Mouse (Mus musculus) kidney, postnatal 4 days (tissue): ENCODE data around the gene Znrf4.
A peak's percentile ranks its signal among the peaks of the same experiment; 100 is the strongest.
"Not testable (repeated sequence)": the region's sequence is repeated elsewhere in the genome, so short reads cannot be mapped to it uniquely, and the experiment has no call there.

Experiments used
- DNase-seq, 2 experiments: peaks; one replicate each; pipeline ENCODE4 v3.0.0; 2021; ENCODE audit warnings: mixed read lengths in 2 of 2

Gene Znrf4

DNA sequence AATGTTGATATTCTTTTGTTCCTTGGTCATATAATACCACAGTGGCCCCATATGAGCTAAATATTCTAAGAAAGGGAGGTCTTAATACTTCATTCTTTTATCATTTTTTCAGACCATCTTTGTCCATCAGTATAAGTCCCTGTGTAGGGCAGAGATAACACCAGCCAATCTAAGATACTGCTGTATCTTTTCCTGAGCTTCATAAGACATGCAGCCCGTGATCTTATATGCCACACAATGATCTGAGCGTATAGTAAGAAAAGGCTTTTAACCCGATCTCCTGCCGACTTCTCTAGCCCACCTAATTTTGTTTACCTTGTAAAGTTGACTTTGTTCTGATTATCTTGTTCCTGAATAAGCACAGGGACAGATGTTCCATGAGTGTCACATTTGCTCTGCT, 12.7 kb upstream of the Znrf4 start:
- no peak for DNase-seq

DNA sequence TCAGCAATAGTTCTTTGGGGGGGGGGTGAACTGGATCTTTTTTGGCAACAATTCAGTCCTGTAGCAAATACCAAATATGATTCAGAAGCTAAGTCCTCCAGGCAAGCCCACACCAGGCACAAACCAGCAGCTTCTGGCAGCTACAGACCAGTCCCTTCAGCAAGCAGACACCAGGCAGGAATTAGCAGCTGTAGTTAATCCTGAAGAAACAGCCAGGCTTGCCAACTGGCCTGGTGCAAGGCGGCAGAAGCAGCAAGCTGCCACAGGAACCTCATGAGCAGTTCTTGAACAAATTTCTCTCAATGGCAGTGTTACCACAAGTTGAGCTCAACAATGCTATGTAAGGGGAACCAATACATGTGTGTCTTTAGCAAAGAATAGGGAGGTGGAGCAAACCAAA, 10.5 kb upstream of the Znrf4 start:
- DNase-seq: no peak

DNA sequence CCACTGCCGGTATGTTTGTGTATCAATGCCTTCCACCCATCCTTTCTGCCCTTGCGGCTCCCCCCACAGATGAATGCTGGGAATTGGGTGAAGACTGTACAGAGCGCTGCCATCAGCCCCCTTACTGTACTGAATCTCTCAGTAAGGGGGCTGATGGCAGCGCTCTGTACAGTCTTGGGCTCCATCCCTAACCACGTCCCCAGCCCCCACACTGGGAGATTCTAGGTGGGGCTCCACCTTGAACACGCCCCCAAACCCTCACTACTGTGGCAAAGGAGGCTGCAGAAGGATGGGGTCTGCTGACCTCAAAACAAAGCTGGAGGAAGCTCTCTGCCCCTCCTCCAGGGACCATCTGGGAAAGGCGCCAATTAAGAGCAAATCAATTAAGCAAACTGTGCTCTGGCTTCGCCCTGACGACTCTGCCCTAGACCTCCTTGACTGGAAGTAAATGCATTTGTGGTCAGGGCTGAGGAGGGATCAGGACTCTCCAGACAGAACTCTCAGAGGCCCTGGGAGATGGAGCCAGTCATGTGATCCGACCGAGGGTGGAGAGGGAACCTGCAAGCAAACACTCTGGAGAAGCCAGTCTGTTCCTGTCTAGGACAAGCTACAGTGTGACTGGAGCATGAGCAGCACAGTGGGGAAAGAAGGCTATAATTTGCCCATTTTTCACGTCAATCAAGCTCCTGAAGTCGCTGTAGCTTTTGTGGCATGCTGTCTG, 3.6 kb upstream of the Znrf4 start:
- peak; percentile 52 to 64 for DNase-seq

DNA sequence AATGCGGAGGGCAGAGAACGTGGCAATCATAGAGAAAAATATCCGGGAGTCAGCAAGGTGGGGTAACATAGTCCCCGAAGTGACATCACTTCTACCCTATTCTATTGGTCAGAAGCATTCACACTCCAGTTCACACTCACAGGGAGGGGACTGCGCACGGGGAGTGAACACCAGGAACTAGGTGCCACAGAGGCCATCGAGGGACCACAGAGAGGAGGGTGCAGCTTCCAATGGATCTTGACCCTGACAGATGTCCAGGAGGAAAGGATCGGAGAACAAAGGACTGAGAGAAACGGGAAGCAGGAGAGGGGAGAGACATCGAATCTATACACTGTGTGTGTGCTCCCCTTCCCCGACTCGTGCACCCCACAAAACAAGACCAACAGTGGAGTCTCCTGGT, 2.7 kb upstream of the Znrf4 start:
- DNase-seq: no peak

DNA sequence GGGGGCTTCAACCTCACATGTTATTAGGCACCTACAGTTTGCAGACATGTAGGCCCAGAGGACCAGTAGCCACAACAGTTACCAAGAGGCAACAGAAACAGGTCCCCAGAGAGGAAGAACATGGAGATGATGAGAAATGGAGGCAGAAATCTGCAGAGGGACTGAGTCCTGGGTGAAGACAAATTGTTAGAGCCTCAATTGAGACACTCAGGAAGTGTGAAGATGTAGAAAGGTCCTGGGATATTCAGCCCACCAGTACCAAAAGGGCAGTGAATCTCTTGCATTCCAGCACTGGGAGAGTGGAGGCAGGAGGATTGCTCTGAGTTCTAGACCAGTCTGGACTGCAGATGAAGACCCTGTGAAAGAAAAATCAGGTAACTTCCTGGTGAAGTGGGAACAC, 2.1 kb upstream of the Znrf4 start:
- no peak for DNase-seq

DNA sequence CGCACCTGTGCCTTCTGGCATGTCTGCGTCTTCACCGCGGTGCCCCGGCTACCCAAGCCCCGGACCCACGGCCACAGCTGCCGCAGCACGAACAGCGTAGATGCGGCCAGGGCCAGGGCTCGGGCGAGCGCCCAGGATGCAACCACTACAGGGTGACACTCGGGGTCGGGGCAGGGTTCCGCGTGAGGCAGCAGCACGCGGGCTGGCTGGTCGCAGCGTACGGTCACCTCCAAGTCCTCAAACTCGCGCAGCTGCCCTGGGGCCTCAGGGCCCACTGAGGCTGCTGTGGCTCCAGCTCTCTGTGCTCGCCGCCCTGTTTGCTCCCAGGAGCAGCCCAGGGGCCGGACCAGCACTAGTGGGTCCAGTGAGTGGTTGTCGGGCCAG, 532 bp downstream of the Znrf4 start:
- no peak for DNase-seq

DNA sequence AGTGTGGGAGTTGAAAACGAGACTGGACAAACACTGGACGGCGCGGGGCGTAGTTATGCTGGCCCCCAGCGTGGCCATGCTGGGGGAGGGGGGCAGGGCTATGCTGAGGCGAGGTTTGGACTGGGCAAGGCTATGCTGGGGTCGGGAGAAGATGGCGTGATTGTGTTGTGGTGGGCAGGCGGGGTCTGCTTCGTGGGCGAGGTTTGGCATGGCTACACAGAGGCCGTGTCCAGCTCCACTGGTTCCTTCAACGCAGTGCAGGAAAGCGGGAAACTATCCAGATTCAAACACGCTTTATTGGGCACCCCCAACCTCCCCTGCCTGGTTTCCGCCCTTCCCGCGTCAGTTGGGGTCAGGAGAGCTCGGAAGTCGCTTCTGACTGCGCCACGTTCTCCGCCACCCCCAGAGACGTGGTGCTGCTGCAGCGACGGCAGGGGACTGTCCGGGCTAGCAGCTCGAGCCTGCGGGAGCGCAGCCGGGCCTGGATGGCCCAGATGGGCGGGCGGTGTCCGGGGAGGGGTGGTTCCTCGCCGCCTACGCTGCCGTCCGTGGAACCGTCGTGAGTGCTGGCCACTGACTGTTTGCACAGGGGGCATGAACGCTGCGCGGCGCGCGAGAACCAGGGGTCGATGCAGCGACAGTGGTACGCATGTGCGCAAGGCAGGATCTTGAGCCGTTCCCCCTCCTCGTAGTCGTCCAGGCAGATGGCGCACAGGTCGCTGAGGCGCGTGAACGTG, 1.1 kb downstream of the Znrf4 start:
- DNase-seq: peak; percentile 28 to 40

DNA sequence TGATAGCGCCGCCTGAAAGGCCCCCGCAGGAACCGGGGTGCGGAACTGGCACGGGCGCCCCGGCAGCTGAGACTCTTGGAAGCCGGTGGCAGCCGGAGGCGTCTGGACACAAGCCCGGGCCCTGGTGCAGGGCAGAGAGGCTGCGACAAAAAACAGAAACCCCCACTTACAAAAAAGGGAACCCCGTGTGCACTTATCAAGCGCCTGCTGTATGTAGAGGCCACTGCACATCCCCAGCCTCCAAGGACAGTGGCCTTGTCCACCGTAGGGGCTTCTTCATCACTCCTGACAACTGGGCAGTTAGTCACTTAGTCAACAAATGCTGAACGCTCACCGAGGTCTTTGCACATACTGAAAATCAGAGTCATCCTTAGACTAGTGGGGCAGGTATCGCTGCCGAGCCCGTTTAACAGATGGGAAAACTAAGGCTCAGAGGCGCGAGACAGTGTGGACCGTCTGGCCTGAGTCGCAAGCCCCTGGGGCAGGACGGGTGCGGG, 1.7 kb downstream of the Znrf4 start:
- no peak for DNase-seq

DNA sequence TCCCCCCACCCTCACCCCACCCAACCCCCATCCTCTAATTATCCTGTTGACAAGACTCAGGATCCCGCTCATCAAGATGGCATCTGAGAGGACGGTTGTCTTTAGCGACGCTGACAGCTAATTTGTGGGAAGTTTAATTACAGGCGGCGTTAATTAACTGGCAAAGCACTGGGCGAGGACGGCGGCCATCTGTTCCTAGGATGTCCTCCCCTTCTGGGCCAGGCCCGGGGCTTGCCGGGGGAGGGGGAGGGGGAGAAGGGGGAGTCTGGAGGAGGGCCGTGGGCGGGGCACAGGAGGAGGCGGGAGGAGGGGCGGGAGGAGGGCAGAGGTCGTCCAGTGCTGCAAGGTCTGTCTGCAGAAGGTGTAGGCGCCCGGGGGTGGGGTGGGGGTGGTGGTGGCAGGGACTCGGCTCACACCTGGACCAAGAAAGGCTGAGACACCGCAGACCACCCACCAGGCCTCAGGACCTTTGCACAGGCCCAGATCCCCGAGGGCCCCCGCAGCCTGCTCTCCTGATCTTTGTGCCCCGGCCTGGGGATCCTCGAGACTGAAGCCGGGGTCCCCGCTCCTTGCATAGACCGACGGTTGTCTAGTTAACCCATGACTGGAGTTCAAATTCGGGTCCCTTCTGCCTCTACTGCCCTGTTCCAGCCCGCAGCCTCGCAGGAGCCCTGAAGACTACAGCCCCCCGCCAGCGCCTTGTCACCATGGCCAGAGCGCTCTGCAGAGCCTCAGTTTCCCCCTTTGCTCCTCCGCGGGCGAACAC, 2.3 kb downstream of the Znrf4 start:
- peak; percentile 65 to 76 for DNase-seq

DNA sequence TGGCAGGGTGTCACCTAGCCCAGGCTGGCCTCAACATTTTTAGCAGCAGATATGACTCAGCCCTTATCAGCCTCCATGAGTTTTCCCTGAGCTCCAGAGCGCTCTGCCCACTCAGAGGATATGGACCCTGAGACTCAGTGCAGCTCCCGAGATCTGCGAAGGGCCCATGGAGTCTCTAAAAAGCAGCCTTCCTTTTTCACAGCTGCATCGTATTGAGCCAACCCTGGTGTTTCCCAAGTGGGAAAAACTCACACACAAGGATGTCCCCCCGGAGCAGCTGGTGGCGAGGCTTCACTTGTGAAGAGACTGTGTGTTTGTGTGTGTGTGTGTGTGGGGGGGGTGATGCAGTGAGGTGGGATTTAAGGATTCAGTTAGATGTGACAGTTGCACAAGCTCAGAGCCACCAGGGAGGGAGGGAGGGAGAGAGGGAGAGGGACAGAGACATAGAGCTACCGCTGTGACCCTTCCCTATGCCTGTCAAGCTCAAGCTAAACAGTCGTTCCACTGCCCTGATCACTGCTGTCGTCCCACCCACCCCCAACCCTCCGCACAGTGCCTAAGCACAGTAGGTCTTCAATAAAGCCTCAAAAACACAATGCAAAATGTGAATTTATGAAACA, 3.1 kb downstream of the Znrf4 start:
- DNase-seq: no peak

DNA sequence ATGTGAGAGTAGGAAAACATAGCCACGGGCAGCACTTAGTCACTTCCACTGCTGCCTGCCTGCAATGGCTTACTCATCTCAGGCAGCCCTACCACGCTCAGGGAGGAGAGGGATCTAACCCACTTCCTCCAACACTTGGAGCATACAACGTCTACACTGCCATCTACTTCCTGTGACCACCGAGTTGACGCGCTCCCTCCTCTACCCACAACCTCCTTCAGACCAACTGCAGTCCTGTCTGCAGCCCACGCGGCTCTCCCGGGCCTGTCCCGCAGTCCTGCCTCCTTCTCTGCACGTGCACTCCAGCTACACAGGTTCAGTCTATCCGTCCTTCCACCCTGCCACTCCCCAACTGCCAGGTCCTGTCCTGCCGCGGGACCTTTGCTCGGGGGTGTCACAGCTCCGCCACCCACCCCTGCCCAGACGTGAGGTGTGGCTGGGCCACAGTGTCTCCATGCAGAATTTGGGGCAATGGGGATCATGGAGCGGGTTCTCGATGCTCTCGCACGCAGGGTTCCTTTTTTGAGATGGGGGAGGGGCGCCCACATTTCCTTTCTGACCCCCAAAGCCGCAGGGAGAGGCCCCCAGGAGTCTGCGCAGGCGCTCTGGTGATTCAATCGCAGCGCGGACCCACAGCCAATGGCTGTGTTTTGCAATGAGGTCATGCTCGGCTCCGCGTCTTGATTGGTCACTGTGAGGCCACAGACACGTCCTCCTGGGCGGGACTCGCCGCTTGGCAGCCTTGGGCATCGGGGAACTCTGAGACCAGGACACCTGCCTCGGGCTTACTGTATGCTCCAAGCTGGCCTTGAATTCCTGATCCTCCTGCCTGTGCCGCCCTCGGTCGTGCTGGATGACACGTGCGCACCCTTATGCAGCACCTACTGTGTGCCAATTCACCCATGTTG, 4.8 kb downstream of the Znrf4 start:
- DNase-seq: peak; percentile 94 to 97

DNA sequence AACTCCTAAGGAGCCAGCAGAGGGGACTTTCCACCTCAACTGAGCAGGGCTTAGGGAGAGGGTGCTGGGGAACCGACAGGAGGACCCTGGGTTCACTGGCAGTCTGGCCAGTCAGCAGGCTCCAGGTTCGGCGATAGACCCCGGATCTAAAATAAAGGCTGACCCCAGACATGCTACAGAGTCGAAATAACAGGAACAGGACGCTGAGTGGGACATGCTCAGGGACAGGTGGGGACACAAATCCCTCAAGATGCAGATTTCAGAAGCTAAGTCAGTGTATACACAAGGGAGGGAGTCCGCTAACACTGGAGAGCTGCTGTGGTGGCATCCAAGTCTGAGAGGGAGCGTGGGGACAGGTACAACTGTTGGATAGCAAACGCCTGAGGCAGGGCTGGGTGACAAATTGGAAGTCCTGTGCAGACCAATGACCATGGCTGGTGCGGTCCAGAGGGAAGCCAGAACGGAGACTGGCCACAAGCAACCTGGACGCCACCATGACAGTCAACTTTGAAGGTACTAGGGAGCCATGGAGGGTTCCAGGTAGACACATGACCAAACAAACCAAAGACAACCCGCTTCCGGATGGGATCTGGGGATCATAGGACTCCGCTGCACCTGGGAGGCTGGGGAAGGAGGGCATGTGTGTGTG, 5.7 kb downstream of the Znrf4 start:
- DNase-seq: no peak

DNA sequence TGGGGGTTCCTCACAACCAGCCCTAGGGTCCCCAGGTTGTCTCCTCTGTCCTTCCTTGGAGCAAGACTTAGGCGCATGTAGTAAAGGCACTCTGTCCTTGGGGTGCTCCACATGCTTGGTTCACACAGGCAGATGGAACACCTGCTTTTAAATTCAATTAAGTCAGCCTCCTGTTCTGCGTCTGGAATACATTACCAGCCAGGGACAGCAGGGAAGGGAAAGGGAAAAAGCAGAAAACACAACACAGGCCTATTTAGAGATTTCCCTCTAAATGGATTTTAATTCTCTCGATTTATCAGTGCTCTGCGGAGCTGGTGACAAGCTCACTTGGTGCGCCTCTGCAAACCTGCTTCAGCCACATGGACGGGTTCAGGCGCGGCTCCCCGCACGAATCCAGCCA, 6.8 kb downstream of the Znrf4 start:
- DNase-seq: no peak

DNA sequence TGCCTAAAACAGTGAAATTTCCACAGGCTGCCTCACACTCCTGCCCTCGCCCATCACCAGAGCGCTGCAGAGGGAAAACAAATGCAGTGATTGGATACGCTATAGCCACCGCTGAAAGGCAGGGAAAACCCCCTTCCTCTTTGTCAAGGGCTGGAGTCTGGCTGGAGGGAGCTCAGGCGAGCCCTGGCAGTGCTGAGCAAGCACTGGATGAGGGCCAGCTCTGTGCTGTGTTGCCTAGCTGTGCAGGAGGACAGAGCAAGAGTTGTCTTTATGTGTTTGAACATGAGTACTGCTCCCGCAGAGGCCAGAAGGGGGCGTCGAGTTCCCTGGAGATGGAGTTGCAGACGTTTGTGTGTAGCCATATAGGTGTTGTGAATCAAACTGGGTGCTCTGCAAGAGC, 9.7 kb downstream of the Znrf4 start:
- peak; percentile 61 to 69 for DNase-seq

DNA sequence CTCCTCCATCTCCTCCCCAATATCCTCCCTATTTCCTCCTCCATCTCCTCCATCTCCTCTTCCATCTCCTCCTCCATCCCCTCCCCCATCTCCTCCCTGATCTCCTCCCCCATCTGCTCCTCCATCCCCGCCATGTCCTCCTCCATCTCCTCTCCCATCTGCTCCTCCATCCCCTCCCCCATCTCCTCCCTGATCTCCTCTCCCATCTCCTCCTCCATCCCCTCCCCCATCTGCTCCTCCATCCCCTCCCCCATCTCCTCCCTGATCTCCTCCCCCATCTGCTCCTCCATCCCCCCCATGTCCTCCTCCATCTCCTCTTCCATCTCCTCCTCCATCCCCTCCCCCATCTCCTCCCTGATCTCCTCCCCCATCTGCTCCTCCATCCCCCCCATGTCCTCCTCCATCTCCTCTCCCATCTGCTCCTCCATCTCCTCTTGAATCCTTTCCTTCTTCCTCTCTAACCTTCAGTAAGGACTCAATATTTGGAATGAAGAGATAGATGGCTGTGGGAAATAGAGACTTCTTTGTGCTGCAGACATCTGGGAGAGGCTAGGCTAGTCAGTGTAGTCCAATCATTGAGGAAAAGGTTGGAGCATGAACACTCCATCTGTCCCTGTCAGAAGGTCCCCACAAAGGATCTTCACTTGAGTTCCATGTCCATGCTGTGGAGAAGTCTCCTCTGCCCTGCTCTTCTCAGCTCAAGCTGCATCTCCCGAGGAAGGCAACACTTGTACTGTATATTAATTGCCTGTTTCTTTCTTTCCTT, 10.4 kb downstream of the Znrf4 start:
- DNase-seq: not testable (repeated sequence)

DNA sequence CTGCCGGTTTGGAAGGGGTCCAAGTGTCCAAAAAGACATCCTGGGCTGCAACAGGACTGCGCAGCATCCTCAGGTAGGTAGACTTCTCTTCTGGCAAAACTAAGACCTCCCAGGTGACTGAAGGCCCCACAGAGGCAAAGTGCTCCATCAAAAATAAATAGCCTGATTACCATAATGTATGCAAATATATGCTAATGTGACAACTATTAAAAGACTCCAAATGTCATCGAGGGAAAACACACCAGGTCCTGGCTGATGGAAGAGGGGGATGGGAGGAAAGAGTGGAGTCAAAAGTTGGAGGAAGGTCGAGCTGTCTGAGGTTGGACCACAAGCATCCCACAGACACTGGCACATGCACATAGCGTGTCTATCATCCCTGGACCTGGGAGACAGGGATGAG, 13.0 kb downstream of the Znrf4 start:
- no peak for DNase-seq

DNA sequence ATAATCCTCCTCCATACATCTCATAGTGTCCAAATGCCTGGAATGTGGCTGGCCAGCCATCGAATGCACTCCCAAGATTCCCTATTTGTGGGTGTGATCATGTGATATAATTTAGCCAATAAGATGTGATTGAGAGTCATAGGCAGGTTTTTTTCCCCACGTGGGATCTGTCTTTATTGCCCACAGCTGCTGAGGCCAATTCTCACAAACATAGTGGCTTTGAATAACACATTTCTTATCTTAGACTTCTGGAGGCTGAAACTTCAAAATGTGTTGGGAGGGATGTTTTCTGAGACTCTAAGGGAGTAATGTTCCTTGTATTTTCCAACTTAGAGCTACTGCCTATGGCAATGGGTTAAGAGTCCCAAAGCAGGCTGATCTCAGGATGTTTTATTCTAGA, 17.8 kb downstream of the Znrf4 start:
- no peak for DNase-seq

DNA sequence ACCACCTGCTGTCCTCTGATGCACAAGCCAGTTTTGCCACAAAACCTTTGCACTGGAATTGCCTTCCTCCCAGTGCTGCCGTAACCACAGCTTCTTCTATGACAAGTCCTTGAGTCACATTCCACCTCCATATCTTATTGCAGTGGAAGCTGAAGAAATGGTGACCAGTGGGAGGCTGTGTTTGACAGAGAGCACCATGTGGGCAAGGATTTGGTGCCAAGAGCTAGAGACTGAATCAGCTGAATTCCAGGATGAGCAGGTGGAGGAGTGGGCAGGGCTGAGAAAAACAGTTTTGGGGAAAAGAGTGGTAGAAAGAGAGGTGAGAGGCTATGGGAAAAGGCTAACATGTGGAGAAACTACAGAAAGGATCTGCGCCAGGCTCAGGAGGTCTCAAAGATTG, 18.4 kb downstream of the Znrf4 start:
- DNase-seq: no peak

DNA sequence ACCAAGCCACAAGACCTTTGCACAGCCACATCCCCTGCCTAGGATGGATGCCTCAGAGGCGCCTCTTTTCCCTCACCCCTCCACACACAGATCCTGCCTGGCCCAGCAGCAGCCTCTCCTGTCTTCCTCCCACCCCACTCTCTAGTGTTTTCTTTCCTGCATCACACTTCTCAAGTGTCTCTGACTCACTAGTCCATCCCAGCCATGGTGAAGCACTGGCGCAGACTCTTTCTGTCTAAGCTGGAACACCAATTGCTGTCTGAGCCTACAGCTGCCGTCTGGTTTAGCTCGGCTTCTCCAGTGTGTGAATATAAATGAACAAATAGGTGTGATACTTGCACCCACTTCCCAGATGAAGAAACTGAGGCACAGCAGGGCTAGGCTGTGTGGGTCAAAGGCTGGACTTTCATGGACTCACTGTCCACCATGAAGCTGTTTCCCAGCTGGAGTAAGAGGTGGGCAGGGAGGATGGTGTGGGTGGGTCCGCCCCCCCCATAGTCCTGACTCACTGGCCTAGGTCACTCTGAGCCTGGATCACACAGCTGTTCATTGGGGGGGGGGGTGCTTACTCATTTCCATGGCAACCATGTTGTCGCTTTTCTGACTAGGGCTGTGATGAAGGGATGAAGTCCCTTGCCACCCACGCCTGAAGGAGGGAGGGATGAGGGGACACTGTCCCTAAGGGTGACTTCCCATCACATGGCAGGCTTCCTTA, 21.6 kb downstream of the Znrf4 start:
- no peak for DNase-seq

DNA sequence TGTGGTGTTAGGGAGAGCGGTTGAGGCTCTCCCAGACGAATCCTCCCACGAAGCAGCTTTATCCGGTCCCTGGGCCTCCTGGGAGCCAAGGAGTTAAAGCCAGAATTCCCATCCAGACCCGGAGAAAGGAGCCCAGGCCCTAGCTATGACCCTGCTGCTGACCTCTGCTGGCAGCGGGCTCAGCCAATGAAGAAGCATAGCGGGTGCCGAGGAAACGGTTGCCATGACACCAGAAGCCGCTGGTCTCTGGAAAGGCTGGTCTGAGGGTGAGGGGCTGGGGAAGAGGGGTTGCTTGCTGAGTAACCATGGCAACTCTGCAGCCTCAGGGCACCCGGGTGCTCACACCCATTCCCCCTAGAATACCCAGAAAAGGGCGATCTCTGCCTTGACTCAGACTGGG, 24.2 kb downstream of the Znrf4 start:
- peak in 1 of 2 experiments; percentile 39 for DNase-seq
